Mouse (Mus musculus) layer of hippocampus, postnatal 25 days (tissue): ENCODE measurements at regions not wholly inside any gene's neighbourhood (a gene's known extent, or its start where the extent isn't known, plus 50 kb on each side); places are given as distances from the start of the nearest gene placed in this dataset.

ENCODE experiments used
- DNase-seq, 2 experiments: peaks; one replicate each; pipeline ENCODE4 v3.0.0; 2022; ENCODE audit warnings: mixed read lengths in 2 of 2, low spot score in 1 of 2; ENCODE audit errors: extremely low spot score in 1 of 2

DNA sequence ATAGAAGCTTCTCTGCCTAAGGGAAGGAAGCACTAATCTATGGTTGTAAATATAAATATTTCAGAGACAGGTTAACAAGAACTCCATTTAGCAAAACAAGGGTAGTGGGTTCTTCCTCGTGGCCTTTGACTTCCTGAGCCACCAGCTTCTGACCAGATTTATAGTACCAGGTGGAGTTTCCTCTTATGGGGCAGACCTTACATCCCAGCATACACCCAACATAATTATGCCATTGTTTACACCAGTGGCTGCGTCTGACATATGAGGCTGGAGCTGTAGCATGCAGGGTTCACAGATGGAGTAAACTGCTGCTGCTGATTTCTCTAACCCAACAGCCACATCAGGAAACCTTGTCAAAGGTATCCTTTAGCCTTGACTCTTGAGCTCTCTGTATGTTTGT lies 75.5 kb downstream of the Trib2 start:
- DNase-seq: no peak

DNA sequence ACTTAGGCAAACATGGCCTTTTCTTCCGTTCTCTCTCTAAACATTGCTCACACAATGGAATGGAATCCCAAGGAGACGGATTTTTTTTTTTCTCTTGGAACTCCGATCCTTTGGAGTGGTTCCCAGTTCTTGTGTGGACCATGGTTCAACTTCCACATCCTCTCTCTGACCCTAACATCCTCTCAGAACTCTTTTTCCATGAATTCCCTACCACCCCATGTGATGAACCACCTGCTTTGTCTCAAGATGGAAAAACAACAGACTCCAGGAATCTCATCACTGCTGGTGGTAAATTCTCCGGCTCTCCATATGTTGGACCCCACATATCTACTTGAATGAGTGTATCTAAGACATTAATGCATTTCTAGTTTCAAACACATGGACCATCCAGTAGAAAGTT lies 77.7 kb downstream of the Trib2 start:
- no peak for DNase-seq

DNA sequence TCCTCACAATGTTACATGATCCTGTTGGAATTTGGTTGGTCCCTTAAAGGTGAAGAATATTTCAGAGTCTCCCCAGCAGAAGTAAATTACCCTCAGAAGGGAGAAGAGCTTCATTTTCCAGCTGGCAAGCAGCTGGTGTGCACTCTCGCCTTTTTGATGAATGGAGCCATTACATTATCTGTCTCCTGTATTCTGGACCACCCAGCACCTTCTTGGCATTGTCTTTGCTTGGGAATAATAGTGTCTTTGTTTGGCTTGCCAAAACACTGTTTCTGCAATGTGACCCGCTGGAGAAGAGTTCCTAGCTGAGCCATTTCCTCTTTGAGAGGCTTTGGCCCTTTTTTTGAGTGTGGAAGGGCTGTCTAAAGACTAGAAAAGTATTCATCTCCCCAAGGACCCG lies 85.5 kb downstream of the Trib2 start:
- DNase-seq: no peak

DNA sequence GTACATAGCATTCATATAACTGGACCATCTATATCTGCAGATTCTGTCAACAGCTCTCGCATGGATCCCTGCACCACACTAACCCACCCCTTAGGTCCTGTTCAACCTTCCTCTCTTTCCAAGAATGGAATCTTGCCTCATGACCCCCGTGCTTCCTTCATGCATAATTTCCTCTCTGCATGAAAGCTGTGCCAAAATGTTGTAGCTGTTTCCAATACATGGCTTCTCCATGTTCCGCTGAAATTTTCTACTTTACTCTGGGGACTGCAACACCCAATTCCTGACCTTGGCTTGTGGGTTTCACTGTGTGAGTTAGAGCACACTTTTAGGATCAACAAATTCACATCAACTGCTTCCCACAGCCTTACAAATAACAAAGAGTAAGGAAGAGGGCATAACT lies 87.0 kb downstream of the Trib2 start:
- no peak for DNase-seq

DNA sequence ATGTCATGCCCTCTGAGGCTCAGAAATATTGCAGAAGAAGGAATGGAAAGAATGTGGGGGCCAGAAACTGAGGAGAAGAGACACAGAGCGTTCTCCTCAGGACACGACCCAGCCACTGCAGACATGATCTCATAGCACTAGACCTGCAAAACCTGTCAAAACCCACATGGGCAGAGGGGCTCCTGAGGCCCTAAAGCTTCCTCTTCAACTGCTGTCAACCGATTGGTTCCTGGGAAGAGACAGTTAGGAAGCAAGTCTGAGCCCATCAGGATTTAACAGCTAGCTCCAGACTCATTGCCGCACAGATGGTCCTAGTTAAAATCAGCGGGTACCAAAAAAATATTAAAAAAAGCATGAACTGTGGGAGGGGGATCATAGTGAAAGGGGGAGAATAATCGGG lies 93.2 kb downstream of the Trib2 start:
- DNase-seq: no peak

DNA sequence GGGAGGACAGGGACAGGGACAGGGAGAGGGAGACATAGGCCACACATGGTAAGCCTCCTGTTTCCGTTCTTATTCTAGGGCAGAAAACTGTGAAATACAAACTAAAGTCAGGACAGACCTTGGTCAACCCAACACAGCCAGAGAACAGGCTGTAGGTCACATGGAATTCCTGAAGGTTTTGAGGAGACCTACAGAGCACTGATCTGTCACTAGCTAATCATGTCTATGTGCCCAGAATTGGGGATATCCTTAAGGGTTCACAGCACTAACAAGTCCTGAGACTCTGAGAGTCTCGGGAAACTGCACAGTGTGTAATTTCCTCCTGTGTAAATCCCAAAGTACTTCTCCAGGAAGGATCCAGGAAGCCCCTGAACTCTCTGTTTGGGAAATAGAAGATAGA lies 94.6 kb downstream of the Trib2 start:
- DNase-seq: no peak

DNA sequence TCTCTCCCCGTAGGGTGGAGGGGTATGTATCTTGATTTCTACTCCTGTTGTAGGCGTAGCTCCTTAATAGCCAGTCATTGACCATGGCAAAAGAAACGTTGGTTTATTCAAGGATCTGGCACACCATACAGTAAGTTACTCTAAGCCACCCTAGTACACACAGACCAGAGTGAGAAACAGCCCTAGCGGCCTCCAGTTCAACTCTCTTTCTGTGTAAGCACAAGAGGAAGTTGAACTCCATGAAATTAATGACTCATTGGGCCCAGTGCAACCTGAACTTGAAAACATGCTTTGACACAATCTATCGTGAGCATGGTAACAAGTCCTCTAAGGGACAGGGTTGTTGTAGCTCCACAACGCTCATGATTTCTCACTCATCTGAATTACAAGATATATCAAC lies 96.6 kb downstream of the Trib2 start:
- DNase-seq: no peak

DNA sequence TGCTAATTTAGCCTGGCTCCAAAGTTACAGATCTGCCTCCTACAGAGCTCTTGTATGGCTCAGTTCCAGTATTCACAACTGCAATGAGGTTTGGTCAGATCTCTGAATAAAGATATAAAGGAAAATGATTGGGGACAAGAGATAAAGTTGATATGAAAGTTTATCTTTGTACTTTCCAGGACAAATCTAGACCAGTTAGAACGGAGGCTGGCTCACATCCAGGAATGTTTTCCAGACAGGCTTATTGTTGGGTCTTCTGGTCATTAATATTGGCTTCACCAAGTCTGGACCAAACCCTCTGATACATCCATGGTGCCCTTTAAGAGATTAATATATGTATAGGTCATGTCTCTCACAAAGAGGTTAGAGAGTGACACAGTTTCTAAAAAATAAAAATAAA lies 97.9 kb downstream of the Trib2 start:
- no peak for DNase-seq

DNA sequence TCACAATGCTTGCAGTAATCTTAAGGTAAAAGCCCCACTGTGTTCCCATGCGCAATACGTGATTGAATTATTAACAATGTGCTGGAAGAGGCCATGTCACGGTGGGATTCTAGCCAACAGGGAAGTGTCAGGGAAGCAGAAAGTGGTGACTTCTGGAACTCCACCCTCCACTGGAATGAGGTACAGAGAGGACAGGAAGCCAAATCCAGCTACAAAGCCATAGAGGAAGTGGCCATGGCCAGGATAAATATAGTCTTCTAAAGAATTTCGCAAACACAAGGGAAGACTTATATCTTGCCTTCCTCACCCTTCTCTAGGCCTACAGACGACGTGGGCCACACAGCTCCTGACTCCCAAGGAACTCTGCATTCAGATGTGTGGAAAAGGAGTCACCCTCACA lies 98.7 kb downstream of the Trib2 start:
- no peak for DNase-seq

DNA sequence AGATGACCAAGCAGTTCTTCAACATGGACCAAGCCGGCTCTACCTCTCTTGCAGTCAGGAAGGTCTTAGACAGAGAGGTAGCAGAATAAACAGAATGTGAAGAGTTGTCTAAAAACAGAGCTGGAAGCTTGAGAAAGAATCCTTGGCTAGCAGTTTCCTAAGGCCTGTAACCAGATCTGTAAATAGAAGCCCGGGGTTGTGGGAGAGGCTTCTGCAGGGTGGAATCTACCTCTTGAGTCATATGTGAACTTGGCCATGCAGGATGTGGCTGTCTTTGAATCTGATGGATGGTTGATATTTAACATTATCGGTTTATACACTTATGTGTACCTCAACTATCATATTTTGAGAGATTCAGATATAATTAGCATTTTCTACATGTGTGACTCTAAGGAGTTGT lies 99.4 kb downstream of the Trib2 start:
- DNase-seq: no peak

DNA sequence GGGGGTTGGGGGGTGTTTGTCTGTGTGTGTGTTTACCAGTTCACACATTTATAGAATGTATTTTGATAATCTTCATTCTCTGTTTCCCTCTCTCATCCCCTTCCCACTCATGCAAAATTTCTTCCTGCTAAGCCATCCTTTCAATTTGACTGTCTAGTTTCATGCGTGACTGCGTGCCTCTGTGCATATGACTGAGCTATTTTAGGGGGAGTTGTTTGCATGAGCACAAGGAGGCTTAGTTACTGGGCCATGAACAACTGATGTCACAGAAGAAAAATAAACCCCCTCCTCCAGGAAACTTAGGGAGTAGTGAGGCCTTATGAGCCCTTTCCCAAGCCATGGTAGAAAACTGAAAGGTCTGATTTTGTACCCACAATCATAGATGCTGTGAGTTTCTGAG lies 103.1 kb downstream of the Trib2 start:
- no peak for DNase-seq

DNA sequence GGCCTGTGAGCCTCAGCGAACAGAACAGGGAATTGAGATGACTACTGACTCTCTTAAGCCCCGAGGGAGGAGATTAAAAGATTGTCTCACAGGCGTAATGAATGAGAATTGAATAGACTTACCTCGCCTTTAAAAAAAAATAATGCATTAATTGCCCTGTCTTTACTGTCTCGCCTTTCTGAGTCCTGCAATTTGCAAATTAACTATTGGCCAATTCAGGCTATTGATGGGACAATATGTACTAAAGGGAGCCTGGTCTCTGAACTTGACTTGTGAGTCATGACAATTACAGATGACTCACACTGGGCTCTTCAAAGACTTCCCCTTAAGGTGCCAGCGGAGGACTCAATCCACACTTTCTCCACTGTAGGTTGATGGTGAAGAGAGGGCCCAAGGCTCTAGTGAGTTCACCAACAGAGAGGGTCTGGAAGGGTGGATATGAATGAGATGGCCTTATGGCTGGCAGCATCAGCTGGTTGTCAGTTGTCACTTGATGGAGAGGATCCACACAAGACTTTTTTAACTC lies 109.1 kb downstream of the Trib2 start:
- no peak for DNase-seq

DNA sequence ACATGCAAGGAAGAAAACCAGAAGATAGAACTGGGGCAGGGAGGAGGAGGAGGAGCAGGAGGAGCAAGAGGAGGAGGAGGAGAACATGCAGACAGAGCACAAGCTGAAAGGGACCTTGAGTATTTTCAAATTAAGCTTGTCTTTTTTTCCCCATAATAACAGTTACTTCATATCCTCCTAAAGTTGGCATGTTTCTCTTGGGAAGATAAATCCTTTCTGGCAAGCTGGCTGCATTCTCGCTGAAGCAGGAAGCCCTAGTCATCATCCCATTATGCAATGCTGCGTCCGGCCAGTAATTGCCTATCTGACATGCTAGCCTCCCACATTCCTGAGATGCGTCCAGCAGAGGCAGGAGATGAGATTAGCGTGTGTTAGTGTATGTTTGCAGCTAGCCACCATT lies 112.3 kb downstream of the Trib2 start:
- peak; percentile 6 to 10 for DNase-seq

DNA sequence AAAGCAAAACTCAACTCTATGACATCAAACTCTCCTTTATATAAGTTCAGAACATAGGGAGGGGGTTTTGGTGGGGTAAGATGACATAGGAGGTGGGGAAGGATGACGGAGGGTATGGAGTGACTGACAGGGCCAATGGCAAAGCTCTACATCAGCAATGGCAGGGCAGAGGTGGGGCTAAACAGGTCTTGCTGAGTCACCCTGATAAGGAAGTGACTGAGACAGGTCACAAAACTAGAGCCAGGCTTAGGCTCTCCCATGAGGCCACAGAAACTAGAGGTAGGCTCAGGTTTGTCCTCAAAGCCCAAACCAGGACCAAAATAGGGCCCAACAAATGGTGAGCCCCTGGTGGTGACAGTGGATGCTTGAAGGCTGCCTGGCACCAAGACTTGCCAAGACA lies 114.6 kb downstream of the Trib2 start:
- DNase-seq: no peak

DNA sequence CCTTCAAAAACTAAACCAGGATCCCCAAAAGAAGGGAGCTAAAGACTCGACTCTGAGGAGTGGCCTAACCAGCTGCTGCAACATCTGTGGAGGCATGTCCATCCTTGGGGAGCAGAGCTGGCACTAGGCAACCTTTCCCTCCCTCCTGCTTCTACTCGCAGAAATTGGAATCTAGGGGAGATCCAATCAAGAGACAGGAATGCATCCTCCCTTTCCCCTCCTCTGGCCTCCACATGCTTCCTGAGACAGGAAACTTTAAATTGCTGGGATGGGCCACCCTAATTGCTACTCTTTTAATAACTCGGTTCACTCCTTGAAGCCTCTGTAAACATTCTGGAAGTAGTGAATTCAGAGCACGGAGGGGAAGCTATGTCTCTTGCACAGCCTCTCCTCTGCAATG lies 117.9 kb downstream of the Trib2 start:
- no peak for DNase-seq

DNA sequence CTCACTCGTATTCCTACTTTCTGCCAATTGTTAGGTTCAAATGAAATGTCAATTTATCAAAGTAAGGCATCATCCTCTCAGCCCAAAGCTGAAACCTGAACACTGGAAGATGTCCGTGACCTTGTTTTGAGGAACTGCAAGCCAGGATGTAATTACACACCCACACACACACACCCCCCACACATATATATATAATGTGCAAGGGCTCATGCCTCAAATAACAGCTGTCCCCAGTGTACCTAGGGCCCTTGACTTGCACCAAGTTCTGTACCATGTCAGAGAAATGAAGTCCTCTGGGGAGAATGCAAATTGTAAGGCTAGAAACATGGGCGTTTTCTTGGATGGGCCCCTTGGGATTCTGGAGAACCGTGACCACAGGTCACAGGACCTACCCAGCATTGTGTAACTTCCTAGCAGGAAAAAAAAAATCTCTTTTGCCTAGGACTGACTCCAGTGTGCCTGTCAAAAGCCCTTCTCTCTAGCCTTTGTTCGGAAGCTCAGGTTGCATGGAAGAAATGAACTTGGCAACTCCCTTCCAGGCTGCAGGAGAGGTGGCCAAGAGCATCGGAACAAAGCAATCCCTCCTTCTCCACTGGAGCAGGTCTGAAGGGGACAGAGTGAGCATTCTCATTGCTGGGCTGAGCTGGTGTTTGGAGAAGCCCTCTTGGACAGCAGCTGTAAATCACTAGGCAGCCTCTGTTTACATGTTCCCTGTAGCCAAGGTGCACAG lies 118.5 kb downstream of the Trib2 start:
- no peak for DNase-seq

DNA sequence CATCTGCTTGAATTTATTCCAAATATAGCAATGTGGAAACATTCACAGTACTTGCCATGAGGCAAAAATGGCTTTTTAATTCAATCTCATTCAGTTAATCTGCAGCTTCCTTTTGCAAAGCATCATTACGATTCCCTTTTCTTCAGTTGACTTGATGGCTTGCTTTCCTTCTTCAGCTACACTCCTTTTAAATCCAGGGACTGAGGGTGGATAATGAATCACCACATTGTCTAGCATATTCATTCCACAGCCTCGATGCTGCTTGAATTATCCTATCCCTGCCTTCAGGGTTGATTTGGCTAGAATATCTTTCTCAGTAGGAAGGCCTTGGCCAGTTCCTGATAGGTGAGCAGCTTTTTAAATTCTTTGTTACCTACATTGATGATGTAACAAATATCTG lies 128.4 kb downstream of the Trib2 start:
- no peak for DNase-seq

DNA sequence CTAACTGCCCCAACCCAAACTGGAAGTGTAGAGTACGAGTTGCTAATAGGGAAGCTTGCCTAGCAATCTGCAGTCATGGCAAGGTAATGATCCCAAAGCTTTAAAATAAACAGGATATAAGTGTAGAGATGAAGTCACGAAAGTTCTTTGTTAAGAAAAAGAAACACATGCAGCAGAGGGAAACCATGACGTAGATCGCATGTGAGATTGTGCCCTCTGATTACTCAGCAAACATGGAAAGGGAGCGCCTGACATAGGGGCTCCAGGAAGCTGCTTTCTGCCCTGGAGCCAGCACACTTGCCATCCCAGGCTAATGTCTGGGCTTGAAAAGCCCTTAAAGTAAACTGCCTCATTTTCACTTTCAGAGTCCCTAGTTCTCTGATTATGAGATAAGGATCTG lies 132.4 kb downstream of the Trib2 start:
- DNase-seq: no peak

DNA sequence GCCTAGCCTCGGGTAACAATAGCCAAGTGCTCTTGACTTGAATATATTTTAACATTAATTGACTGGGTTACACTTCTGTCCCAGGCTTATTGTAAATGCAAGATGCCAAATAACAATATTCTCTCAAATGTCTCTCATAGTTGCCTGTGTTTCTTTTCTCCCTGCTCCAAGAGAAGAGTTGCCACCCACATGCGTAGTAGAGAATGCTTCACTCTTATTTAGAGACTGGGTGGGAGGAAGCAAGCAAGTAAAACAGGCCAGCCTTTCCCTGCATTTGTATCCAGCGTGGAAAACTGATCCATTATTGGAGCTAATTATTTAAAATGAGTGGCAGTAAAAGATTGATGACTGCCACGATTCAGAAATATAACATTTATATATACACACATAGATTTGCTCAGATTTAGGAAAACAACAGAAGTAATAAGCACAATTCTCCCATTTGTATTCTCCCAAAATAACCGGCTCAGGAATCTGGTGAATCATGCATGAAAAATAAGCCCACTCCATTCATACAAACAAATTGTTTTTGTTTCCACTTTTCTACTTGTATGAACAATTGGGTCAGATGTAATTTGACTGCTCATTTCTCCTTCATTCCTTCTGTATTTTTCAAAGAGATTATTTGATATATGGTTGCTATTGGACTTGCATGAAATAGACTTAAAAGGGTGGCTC lies 134.9 kb downstream of the Trib2 start:
- DNase-seq: no peak

DNA sequence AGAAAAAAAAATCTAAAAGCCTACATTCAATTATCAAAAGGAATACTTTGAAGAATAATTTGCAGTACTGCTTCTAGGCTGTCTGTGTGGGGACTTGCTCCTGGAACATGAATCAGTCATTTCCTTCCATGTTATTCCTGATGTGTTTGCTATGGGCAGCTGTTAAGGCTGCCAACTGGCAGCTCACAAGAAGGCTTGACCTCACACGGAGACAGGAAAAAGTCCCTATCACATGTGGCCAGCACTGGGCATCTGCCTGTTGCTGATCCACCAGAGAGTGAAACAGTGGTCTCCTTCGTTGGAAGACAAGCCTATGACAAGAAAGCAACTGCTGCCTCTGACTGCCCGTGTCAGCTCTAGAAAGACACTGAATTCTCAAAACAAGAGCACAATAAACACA lies 140.6 kb downstream of the Trib2 start:
- no peak for DNase-seq

DNA sequence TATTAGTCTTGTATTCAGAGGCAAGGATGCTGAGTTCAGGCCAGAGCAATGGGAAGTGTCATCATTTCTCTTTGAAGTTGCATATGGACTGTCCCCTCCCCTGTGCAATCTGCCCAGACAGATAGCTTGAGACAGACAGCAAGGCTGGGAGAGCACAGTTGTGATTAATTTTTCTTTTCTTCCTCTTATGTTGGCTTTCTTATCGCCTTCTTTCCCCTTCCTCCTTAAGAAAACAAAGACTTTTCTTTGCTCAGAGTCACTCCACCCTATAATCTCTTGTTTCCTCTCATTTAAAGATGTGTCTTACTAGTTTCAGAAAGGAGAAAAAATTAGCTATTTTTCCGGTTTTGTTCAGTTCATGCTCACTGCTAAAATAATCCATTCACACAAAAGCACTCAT lies 157.0 kb downstream of the Trib2 start:
- no peak for DNase-seq

DNA sequence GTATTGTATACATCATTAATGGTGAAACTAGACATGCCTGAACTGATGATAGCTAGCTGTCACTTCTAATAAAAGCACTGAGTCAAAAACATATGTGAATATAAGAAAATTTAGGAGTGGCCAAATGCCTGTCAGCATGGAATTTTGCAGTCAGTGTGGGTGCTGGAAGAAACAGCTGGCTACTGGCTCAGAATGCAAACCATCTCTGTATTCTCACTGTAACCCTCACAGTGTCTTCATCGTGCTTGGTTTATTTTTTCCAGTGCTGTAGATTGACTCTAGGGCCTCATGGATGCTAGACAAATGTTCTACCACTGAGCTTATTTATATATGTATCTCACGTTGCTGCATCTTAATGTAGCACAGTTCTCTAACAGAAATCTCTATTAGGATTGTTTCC lies 157.4 kb downstream of the Trib2 start:
- no peak for DNase-seq
